Mouse (Mus musculus) splenic B cell, adult 2 months (primary cell): ENCODE results near the gene Tsga10.
"Not testable (repeated sequence)": the region's sequence is repeated elsewhere in the genome, so short reads cannot be mapped to it uniquely, and the experiment has no call there.

ENCODE experiments used
- DNase-seq: peaks from one replicate; pipeline ENCODE4 v3.0.0-alpha.2; 2011; ENCODE audit warnings: low read depth, low spot score
- H3K27me3 ChIP-seq: 2 replicates; pipeline ENCODE4 v1.6.1; 2012; ENCODE audit warnings: mild to moderate bottlenecking, low read length, moderate library complexity, mixed read lengths; ENCODE audit not compliant: control insufficient read depth, poor library complexity, insufficient read depth, severe bottlenecking
- H3K36me3 ChIP-seq: 2 replicates; pipeline ENCODE4 v1.6.1; 2012; ENCODE audit warnings: mild to moderate bottlenecking, low read length, moderate library complexity, mixed read lengths; ENCODE audit not compliant: control insufficient read depth, poor library complexity, insufficient read depth, severe bottlenecking

Tsga10 gene

DNA sequence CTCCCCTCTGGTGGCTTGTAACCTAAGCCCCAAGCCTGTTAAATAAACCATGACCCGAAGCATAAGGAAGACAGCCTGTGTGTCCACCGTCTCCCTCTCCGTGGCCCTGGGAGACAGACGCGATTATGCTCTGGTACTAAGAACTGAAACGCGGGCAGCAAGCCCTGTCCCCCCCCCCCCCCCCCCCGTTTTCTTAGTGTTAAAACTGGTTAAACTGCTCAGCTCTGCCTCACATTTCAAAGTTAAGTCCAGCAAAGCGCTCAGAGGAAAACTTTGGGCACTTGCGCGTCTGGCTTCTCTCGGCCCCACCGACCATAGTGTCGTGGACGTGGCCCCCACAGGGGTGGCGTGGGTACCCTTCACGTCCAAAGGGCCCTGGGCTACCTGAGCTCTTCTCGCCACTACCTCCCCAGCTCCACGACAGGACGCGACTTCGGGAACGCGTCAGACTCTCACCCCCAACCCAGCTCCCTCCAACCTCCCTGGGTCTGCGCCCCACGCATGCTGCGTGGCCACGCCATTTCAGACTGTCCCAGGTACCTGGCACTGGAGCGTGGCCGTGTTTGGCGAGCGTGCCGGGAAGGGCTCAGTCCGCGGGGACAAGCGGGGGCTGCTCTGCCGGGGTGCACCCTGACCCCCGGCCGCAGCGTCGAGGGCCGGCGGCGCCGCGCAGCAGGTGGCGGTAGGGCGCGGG lies 147.1 kb downstream of the Tsga10 start:
- no peaks in the 10 kb centered on the region for H3K36me3 ChIP-seq
- no peaks in the 10 kb centered on the region for H3K27me3 ChIP-seq
- DNase-seq: no peak

DNA sequence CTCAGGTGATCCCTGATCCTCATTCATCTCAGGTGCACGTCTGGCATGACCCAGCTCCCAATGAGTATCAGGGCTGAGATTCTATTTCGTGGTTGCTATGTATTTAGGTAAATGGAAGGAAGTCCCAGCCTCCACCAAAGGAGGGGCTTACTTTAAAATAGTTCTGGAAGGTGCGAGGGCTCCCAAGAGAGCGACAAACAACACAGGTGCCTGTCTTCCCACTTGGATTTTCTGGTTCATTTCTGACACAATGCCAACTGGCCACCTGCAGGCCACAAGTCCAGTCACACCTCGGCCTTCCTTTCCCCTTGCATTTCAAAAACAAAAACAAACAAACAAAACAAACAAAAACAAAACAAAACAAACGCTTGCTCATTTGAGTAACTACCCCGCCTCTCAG lies 147.7 kb downstream of the Tsga10 start:
- DNase-seq: no peak
- Histone ChIP-seq H3K36me3 (no peaks in the 10 kb centered on the region), H3K27me3 (no peaks in the 10 kb centered on the region)

DNA sequence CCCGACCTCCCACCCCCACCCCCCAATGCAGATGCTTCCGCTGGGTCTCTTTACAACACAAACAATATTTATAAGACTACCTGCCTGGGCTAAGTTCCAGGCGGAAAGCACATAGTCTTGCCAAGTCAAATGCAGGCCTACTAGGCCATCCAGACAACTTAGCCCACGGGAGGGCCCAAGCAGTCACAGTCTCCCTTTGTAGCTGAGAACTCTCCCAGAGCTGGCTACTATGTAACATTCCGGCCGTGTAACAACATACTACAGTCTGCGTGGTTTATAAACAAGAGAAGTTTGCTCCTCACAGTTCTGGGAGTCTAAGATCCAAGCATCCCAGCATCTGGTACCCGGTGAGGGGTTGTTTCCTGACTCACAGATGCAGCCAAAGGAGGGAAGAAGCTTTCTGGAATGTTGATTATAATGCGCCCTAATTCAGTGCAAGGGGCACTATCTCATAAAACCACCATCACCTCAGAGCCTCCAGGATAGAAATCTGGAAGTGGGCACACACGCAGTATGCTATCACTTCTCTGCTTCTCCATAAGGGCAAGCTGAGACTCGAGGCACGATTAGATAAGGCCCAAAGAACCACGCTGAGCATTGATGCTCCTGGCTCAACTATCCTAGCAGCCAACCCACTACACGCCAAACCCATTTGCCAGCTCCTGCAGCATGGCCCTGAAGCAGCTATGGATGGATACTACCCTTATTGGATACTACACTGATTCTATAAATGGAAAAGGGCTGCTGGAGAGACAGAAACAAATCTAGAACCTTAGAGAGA lies 148.6 kb downstream of the Tsga10 start:
- no peaks in the 10 kb centered on the region for H3K27me3 ChIP-seq
- DNase-seq: no peak
- no peaks in the 10 kb centered on the region for H3K36me3 ChIP-seq

DNA sequence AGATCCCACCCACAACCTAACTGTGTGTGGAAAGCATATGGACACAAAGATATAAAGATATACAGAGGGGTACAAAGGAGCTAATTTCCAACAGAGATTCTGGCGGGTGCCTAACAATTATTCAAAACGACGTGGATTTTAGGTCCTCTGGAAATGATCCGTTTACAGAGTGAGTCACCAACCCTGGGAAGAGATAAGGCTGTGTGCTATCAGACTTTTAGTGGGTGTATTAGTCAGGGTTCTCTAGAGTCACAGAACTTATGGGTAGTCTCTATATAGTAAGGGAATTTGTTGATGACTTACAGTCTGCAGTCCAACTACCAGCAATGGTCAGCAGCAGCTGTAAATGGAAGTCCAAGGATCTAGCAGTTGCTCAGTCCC lies 153.9 kb downstream of the Tsga10 start:
- not testable (repeated sequence) for H3K27me3 ChIP-seq, DNase-seq, H3K36me3 ChIP-seq

DNA sequence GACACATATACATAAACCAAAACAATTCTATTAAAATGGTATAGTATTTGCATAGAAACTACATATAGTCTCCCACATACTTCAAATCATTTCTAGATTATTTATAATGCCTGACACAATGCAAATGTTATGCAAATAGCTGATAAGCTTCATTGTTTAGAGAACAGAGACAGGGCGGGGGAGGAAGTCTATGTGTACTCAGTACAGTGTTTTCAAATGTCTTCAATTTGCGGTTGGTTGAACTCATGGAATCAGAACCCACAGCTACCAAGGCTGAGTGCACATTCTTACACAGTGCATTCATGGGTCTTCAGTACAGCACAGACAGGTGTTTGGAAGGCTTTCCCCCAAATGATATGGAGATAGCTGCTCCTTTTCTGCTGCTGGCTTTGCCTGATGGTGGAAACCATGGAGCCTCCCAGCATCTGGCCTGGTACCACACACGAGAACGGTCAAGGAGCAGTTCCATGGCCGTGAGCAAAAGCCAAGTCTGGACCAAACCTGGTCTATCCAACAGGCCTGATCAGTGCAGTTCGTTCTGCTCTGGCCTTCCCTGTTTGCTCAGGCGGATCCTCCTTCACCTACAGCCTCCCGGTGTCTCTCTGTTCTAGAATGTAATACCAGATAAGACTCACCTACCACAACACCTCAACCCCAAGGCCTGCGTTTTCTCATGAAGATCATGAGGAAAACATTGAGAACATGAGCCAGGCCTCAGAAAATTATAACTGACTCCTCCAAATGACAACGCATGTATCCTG lies 154.5 kb downstream of the Tsga10 start:
- no peaks in the 10 kb centered on the region for H3K36me3 ChIP-seq
- DNase-seq: no peak
- no peaks in the 10 kb centered on the region for H3K27me3 ChIP-seq

DNA sequence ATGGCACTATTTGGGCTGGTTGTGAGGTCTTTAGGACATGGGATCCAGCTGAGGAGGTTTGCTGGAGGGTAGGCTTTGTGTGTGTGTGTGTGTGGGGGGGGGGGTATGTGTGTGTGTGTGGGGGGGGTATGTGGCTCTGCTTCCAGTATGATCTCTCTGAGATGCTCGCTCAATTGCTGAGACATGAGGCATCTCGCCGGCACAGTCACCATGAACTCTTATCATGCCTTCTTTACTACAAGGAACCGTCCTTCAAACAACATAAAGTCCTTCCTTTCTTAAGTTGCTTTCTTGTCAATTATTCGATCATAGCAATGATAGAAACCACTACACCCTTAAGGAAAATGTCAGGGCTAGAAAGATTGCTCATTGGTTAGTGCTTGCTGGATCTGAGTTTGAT lies 155.1 kb downstream of the Tsga10 start:
- no peak for DNase-seq
- Histone ChIP-seq H3K27me3 (no peaks in the 10 kb centered on the region), H3K36me3 (no peaks in the 10 kb centered on the region)

DNA sequence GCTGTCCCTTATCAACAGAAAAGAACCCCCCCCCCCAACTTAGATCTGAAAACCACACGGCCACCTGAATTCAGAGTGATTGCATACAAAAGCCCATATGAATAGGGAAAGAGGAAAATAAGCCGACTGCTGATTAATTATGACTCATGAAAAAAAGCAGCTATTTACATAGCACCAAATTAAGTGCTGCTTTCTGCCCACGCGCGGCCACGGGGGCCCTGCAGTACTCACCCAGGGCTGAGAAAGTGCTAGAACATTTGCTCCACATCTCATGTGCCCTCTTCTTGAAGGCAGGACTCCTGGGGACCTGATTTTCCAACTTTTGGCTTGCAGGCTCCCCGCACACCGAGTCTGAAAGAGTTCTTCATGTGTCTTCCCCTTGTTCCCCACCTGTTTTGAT lies 156.5 kb downstream of the Tsga10 start:
- DNase-seq: no peak
- no peaks in the 10 kb centered on the region for H3K36me3 ChIP-seq
- no peaks in the 10 kb centered on the region for H3K27me3 ChIP-seq

DNA sequence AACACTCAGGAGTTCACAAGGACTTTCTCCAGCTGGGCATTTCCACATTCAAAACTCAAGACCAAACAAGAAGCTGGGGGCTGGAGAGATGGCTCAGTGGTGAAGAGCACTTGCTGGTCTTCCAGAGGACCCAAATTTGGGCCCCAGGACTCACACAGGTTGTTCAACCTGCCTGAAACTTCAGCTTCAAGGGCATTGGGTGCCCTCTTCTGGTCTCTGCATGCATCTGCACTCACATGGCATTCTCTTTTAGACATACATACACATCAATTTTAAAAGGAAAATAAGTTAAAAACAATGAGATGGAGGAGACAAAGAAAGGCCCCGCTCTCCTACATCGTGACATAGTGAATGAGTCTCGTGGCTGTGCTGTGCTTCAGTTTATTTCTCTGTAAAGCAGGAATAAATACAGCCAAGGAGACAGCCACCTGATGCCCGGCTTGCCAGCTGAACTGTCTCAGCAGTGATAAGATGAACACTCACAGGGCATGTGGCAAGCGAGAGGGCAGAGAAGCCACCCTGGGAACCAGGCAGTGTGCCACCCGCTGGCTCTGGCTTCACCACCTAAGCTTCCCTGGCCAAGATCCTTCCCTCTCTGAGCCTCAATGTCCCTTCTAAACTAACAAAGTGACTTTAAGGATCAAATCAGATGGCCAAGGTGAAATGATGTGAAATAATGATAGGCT lies 157.8 kb downstream of the Tsga10 start:
- no peaks in the 10 kb centered on the region for H3K36me3 ChIP-seq
- DNase-seq: no peak
- no peaks in the 10 kb centered on the region for H3K27me3 ChIP-seq
